Mouse (Mus musculus) cerebellum, adult 8-10 months (tissue): ENCODE data around the gene Gm28168.
"Not testable (repeated sequence)": the region's sequence is repeated elsewhere in the genome, so short reads cannot be mapped to it uniquely, and the experiment has no call there.

Experiments used
- DNase-seq: peaks from one replicate; pipeline ENCODE4 v3.0.0; 2022

Gm28168 gene

GRCm38 (mm10) chr1:117927715-117928114 is at the start of gene Gm28168:
Gene Gm28168 (plus strand): TSS chr1:117928015.
- not testable (repeated sequence) for DNase-seq

- no peak for DNase-seq
These were observed 37.8 kb downstream of the Gm28168 start, which contains the start of gene Gm7145 for GRCm38 (mm10) chr1:117965639-117966038. Gene Gm7145 (plus strand): TSS chr1:117965939.
